Comparison of ENCODE assay signal across 18 mouse cellular contexts in the genomic region with DNA sequence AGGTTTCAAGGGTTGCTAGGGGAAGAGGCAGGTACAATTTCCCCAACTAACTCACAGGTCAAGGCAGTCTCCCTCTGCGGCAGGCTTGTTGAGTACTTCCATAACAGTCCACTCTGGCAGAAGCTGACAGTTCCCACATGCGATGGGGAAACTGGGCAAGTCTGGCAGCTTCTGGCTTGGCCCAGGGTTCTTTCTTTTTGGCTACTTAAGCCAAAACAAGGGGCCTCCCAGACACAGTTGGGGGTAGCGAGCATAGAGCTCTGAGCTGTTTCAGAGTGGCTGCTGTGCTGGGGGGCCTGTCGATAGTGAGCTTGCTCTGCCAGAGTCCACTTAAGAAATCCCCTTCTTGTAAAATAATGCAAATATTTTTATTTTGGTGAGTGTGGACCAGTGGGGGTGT.
"Had no signal": no experiment of that assay in that cellular context is flagged by ENCODE, and none has a peak within 500 bp of the region (broad histone marks: within the 10 kb centered on the region; RNA-seq: fewer than 3 reads in every experiment).

No protein-coding gene starts in this region.

- H3K4me1 ChIP-seq: liver, embryonic 15.5 days; lung, embryonic 15.5 days; midbrain, embryonic 15.5 days; neural tube, embryonic 12.5 days had no signal

- H3K27ac ChIP-seq: liver, embryonic 15.5 days; lung, embryonic 15.5 days; macrophage; midbrain, embryonic 13.5 days; midbrain, embryonic 15.5 days; neural tube, embryonic 12.5 days had no signal

- H3K9me3 ChIP-seq: liver, embryonic 15.5 days; lung, embryonic 15.5 days; midbrain, embryonic 13.5 days; midbrain, embryonic 15.5 days; neural tube, embryonic 12.5 days had no signal

- DNase-seq: liver, postnatal 0 days; lung, adult 2 months; lung, postnatal 14 days; lung, postnatal 36 days; right cerebral cortex, adult 18-20 months; right cerebral cortex, postnatal 25 days; right cerebral cortex, postnatal 4 days; spleen, adult 18-20 months; thymus, adult 18-20 months; thymus, postnatal 14 days; thymus, postnatal 36 days had no signal

- H3K4me3 ChIP-seq: liver, embryonic 15.5 days; lung, embryonic 15.5 days; megakaryocyte, embryonic 14.5 days; midbrain, embryonic 13.5 days; midbrain, embryonic 15.5 days; neural tube, embryonic 12.5 days had no signal

- H3K36me3 ChIP-seq: liver, embryonic 15.5 days; lung, embryonic 15.5 days; midbrain, embryonic 13.5 days; midbrain, embryonic 15.5 days; neural tube, embryonic 12.5 days had no signal

- H3K27me3 ChIP-seq: liver, embryonic 15.5 days; lung, embryonic 15.5 days; midbrain, embryonic 13.5 days; midbrain, embryonic 15.5 days; neural tube, embryonic 12.5 days had no signal
